Mouse (Mus musculus) hindbrain, postnatal 0 days (tissue): Measurements from ENCODE around the gene Zfyve27. TPM values are rescaled to one million over a fixed set of nuclear protein-coding genes. Genes with fewer than 3 reads are reported as not detected.

ENCODE experiments used
- ATAC-seq: fragments of 200-750 bp; cut with Nextera tagmentation; 2 replicates; pipeline ENCODE4 v1.8.0; 2017; ENCODE audit warnings: mild to moderate bottlenecking, moderate TSS enrichment, moderate library complexity
- DNase-seq: peaks from one replicate; pipeline ENCODE4 v3.0.0-alpha.2; 2015; ENCODE audit warnings: low spot score
- H3K27ac ChIP-seq: fragments of 300-500 bp; sonication (generic); 2 replicates; pipeline ENCODE4 v1.5.1; 2014; ENCODE audit warnings: mild to moderate bottlenecking
- H3K27me3 ChIP-seq: fragments of 300-500 bp; sonication (generic); 2 replicates; pipeline ENCODE4 v1.6.1; 2014; ENCODE audit warnings: low read length, mixed read lengths; ENCODE audit not compliant: insufficient read depth
- H3K36me3 ChIP-seq: fragments of 300-500 bp; sonication (generic); 2 replicates; pipeline ENCODE4 v1.6.1; 2014; ENCODE audit warnings: low read length, mixed read lengths; ENCODE audit not compliant: insufficient read depth
- H3K4me1 ChIP-seq: fragments of 300-500 bp; sonication (generic); 2 replicates; pipeline ENCODE4 v1.6.1; 2014; ENCODE audit warnings: antibody characterized with exemption, low read length, mixed read lengths; ENCODE audit not compliant: insufficient read depth
- H3K4me2 ChIP-seq: fragments of 300-500 bp; sonication (generic); 2 replicates; pipeline ENCODE4 v1.6.1; 2014; ENCODE audit warnings: low read depth, mild to moderate bottlenecking, low read length, moderate library complexity, mixed read lengths
- H3K4me3 ChIP-seq: fragments of 300-500 bp; sonication (generic); 2 replicates; pipeline ENCODE4 v1.5.1; 2014; ENCODE audit warnings: low read length
- H3K9ac ChIP-seq: fragments of 300-500 bp; sonication (generic); replicated peaks from 2 replicates; pipeline ENCODE4 v1.6.1; 2014; ENCODE audit warnings: mild to moderate bottlenecking, low read length, moderate library complexity, mixed read lengths
- H3K9me3 ChIP-seq: fragments of 300-500 bp; sonication (generic); 2 replicates; pipeline ENCODE4 v1.6.1; 2016; ENCODE audit warnings: low read length, mixed read lengths
- CTCF ChIP-seq: IDR thresholded peaks from 2 replicates; pipeline ENCODE4 v1.5.1; 2016; ENCODE audit warnings: antibody characterized with exemption, control low read depth, low read depth
- WGBS: fragments of 180-500 bp; shearing (Covaris S2); extraction: QIAGEN DNeasy Blood & Tissue Kit; methylation state at CpG from one replicate; pipeline ENCODE4 v1.1.7; 2014; 5-methylcytosine and 5-hydroxymethylcytosine counted together
- polyA plus RNA-seq: library from polyadenylated mRNA; unstranded; fragments of >200 nt; fragmentation: Nextera tagmentation; extraction: Ambion mirVana; gene quantifications from 2 replicates; pipeline ENCODE4 v1.2.1, GENCODE M21; 2015
- total RNA-seq: library from RNA; depleted of rRNA; stranded (reverse); fragments of >200 nt; gene quantifications from 2 replicates; pipeline ENCODE4 v1.2.3, GENCODE M21; 2014

The Zfyve27 gene
- total and polyA plus RNA-seq, 2 experiments from 2014 or later = 48.9 to 95.0 TPM

GRCm38 (mm10) chr19:42170025-42170969, 6.5 kb downstream of the Zfyve27 start:
- Histone ChIP-seq H3K4me2 (peak overlapping the region; percentile 87), H3K9ac (peak overlapping the region; percentile 94), H3K9me3 (no peaks in the 10 kb centered on the region), H3K4me3 (peak overlapping the region; percentile 97), H3K36me3 (no peaks in the 10 kb centered on the region), H3K27me3 (peaks cover 4% of the 10 kb centered on the region; the same call in 1 of the 2 replicates), H3K4me1 (peaks cover 10% of the 10 kb centered on the region), H3K27ac (peak overlapping the region; percentile 65; the same call in 1 of the 2 replicates)
- WGBS = 1% methylated on average over 56 of the region's 56 CpGs
- no peak for TF ChIP-seq CTCF
- peak; percentile 94 for ATAC-seq
- DNase-seq = peak; percentile 98

GRCm38 (mm10) chr19:42176841-42177240, 13.1 kb downstream of the Zfyve27 start:
- Histone ChIP-seq H3K4me2 (no peak overlapping the region), H3K9ac (no peak overlapping the region), H3K9me3 (no peaks in the 10 kb centered on the region), H3K36me3 (peaks cover 10% of the 10 kb centered on the region; the same call in 1 of the 2 replicates), H3K27me3 (no peaks in the 10 kb centered on the region), H3K27ac (no peak overlapping the region), H3K4me3 (no peak overlapping the region), H3K4me1 (no peaks in the 10 kb centered on the region)
- 83% methylated on average over 7 of the region's 7 CpGs for WGBS
- no peak for TF ChIP-seq CTCF
- no peak for ATAC-seq
- no peak for DNase-seq

- Histone ChIP-seq H3K9me3 (no peaks in the 10 kb centered on the region), H3K9ac (no peak overlapping the region), H3K4me2 (no peak overlapping the region), H3K27me3 (no peaks in the 10 kb centered on the region), H3K36me3 (peaks cover 10% of the 10 kb centered on the region; the same call in 1 of the 2 replicates), H3K4me1 (no peaks in the 10 kb centered on the region), H3K27ac (no peak overlapping the region), H3K4me3 (no peak overlapping the region)
- WGBS = 93% methylated on average over 2 of the region's 2 CpGs
- no peak for DNase-seq
- no peak for ATAC-seq
- no peak for TF ChIP-seq CTCF
These were observed 13.7 kb downstream of the Zfyve27 start for GRCm38 (mm10) chr19:42177461-42177860.

DNA sequence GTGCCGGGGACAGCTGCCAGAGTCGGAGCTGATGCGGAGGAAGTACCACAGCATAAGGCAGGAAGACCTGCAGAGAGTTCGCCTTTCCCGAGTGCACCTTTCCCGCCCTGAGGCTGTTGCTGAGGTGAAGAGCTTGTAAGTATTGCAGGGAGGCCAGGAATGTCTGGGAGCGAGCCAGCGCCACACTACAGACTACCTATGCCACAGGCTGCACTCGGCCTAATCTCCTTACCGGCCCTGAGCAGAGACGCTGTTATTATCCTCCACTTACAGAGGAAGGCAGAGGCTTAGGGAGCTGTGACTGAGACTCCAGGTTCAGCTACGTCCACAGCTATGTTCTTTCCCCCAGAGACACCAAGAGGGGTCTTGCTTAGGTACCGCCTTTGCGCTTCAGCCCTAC, 15.6 kb downstream of the Zfyve27 start:
- H3K4me3 ChIP-seq = no peak overlapping the region
- no peak for TF ChIP-seq CTCF
- no peak for ATAC-seq
- WGBS = 92% methylated on average over 14 of the region's 14 CpGs
- H3K9ac ChIP-seq = no peak overlapping the region
- no peak overlapping the region for H3K4me2 ChIP-seq
- no peaks in the 10 kb centered on the region for H3K4me1 ChIP-seq
- peaks cover 19% of the 10 kb centered on the region; the same call in 1 of the 2 replicates for H3K36me3 ChIP-seq
- H3K27ac ChIP-seq = no peak overlapping the region
- no peaks in the 10 kb centered on the region for H3K9me3 ChIP-seq
- no peaks in the 10 kb centered on the region for H3K27me3 ChIP-seq
- DNase-seq = no peak

DNA sequence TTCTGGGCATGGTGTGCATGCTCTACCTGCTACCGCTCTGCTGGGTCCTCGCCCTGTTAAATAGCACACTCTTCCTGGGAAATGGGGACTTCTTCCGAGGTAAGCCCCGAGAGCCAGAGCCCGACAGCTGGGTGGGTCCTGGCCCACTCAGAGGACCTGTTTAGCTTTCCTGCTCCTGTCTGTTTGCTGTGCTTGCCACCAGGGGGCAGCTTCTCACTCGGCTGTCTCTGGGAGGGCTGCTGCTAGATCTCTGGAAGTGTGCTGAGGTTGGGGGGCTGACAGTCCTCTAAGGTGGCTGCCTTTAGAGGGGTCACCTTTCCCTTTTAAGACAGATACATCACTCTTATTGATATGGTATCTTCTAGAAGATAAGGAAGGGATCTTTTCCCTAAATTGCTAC, 18.9 kb downstream of the Zfyve27 start:
- H3K36me3 ChIP-seq = peaks cover 37% of the 10 kb centered on the region
- ATAC-seq (0 out of 2 replicates have a peak, but pooled peaks have one; percentile 46), DNase-seq (peak; percentile 40)

DNA sequence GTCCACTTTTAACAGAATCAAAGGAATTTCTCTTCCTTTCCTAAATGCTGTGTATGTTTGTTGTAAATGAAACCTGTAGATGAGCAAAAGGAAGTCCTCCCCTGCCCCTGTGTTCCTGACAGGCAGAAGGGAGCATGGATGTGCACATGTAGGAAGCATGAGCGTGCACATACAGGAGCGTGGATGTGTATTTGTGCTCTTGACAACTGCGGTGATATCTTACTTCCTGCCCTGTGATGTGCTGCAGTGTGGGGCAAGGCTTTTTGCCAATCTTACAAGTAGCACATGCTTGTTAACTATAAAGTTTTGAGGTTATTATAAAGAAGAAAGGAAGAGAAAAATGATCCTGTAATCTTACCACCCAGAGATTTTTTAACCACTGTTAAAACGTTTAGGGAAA, 26.0 kb downstream of the Zfyve27 start:
- H3K36me3 ChIP-seq = peaks cover 31% of the 10 kb centered on the region
- WGBS = 86% methylated on average over 4 of the region's 4 CpGs

More for the DNA sequence above, 18.9 kb downstream of the Zfyve27 start:
- H3K4me1 ChIP-seq = no peaks in the 10 kb centered on the region
- no peak overlapping the region for H3K27ac ChIP-seq
- H3K4me2 ChIP-seq = no peak overlapping the region
- WGBS = 61% methylated on average over 6 of the region's 6 CpGs
- H3K27me3 ChIP-seq = no peaks in the 10 kb centered on the region
- H3K9me3 ChIP-seq = no peaks in the 10 kb centered on the region
- TF ChIP-seq CTCF = peak; percentile 75
- no peak overlapping the region for H3K4me3 ChIP-seq
- no peak overlapping the region for H3K9ac ChIP-seq

More for the DNA sequence above, 26.0 kb downstream of the Zfyve27 start:
- Histone ChIP-seq H3K9ac (no peak overlapping the region), H3K27ac (no peak overlapping the region), H3K27me3 (no peaks in the 10 kb centered on the region), H3K9me3 (no peaks in the 10 kb centered on the region), H3K4me3 (no peak overlapping the region), H3K4me2 (no peak overlapping the region), H3K4me1 (no peaks in the 10 kb centered on the region)
- no peak for ATAC-seq
- TF ChIP-seq CTCF = no peak
- DNase-seq = no peak
